Mouse (Mus musculus): ENCODE results near the gene Rgs14. TPM values are rescaled to one million over a fixed set of nuclear protein-coding genes. Genes with fewer than 3 reads are reported as not detected.

The Rgs14 gene
- polyA plus RNA-seq, 1 experiment = not detected

GRCm38 (mm10) chr13:55329109-55329682 lies 40.3 kb upstream of the Rgs14 start:
- TF ChIP-seq CTCF (IDR thresholded peaks at IDR 0.05; ENCODE audit: borderline replicate concordance, insufficient read depth, low read length) (no peak), POLR2A (IDR thresholded peaks at IDR 0.05; ENCODE audit: low read depth, low read length) (no peak; the same call in 1 of the 2 replicates)

GRCm38 (mm10) chr13:55329683-55330566 lies 39.6 kb upstream of the Rgs14 start, which contains the start of gene Mxd3:
Mxd3 (minus strand) TSS chr13:55329823.
- peak within 1 kb of the TSS; percentile 80 for H3K4me3 ChIP-seq (ENCODE audit: insufficient read depth, low read length)
- peak within 1 kb of the TSS; percentile 68 for H3K27ac ChIP-seq (ENCODE audit: insufficient read depth, low read length)
- TF ChIP-seq CTCF (IDR thresholded peaks at IDR 0.05; ENCODE audit: borderline replicate concordance, insufficient read depth, low read length) = no peak
- TF ChIP-seq POLR2A (IDR thresholded peaks at IDR 0.05; ENCODE audit: low read depth, low read length) = peak; percentile 48
- H3K4me1 ChIP-seq (ENCODE audit: control insufficient read depth, insufficient read depth, low read length) = peaks cover 18% of the 10 kb centered on the region

More at GRCm38 (mm10) chr13:55329109-55329682, 40.3 kb upstream of the Rgs14 start:
- Histone ChIP-seq H3K4me3 (ENCODE audit: insufficient read depth, low read length) (peak overlapping the region; percentile 80), H3K4me1 (ENCODE audit: control insufficient read depth, insufficient read depth, low read length) (peaks cover 18% of the 10 kb centered on the region), H3K27ac (ENCODE audit: insufficient read depth, low read length) (no peak overlapping the region)

GRCm38 (mm10) chr13:55330567-55331400 lies 38.7 kb upstream of the Rgs14 start:
- Histone ChIP-seq H3K4me3 (ENCODE audit: insufficient read depth, low read length) (peak overlapping the region; percentile 46), H3K4me1 (ENCODE audit: control insufficient read depth, insufficient read depth, low read length) (peaks cover 18% of the 10 kb centered on the region), H3K27ac (ENCODE audit: insufficient read depth, low read length) (0 out of 2 replicates have a peak overlapping the region, but pooled peaks have one; percentile 9)
- TF ChIP-seq POLR2A (IDR thresholded peaks at IDR 0.05; ENCODE audit: low read depth, low read length) (no peak), CTCF (IDR thresholded peaks at IDR 0.05; ENCODE audit: borderline replicate concordance, insufficient read depth, low read length) (no peak)

GRCm38 (mm10) chr13:55332331-55332730 lies 37.2 kb upstream of the Rgs14 start:
- H3K4me1 ChIP-seq (ENCODE audit: control insufficient read depth, insufficient read depth, low read length) = peaks cover 14% of the 10 kb centered on the region
- TF ChIP-seq CTCF (IDR thresholded peaks at IDR 0.05; ENCODE audit: borderline replicate concordance, insufficient read depth, low read length) (no peak), POLR2A (IDR thresholded peaks at IDR 0.05; ENCODE audit: low read depth, low read length) (no peak)

GRCm38 (mm10) chr13:55335701-55336100 lies 33.8 kb upstream of the Rgs14 start:
- Histone ChIP-seq H3K4me1 (ENCODE audit: control insufficient read depth, insufficient read depth, low read length) (peaks cover 12% of the 10 kb centered on the region), H3K4me3 (ENCODE audit: insufficient read depth, low read length) (no peak overlapping the region)
- TF ChIP-seq CTCF (IDR thresholded peaks at IDR 0.05; ENCODE audit: borderline replicate concordance, insufficient read depth, low read length) (no peak), POLR2A (IDR thresholded peaks at IDR 0.05; ENCODE audit: low read depth, low read length) (no peak)

More at GRCm38 (mm10) chr13:55332331-55332730, 37.2 kb upstream of the Rgs14 start:
- no peak overlapping the region for H3K4me3 ChIP-seq (ENCODE audit: insufficient read depth, low read length)
- H3K27ac ChIP-seq (ENCODE audit: insufficient read depth, low read length) = peak overlapping the region; percentile 8; the same call in 1 of the 2 replicates

GRCm38 (mm10) chr13:55337341-55337975 lies 32.1 kb upstream of the Rgs14 start:
- TF ChIP-seq CTCF (IDR thresholded peaks at IDR 0.05; ENCODE audit: borderline replicate concordance, insufficient read depth, low read length) (no peak), POLR2A (IDR thresholded peaks at IDR 0.05; ENCODE audit: low read depth, low read length) (no peak)
- no peak overlapping the region for H3K27ac ChIP-seq (ENCODE audit: insufficient read depth, low read length)

More at GRCm38 (mm10) chr13:55335701-55336100, 33.8 kb upstream of the Rgs14 start:
- H3K27ac ChIP-seq (ENCODE audit: insufficient read depth, low read length) = no peak overlapping the region

GRCm38 (mm10) chr13:55338131-55339054 lies 31.1 kb upstream of the Rgs14 start:
- Histone ChIP-seq H3K27ac (ENCODE audit: insufficient read depth, low read length) (no peak overlapping the region), H3K4me1 (ENCODE audit: control insufficient read depth, insufficient read depth, low read length) (peaks cover 2% of the 10 kb centered on the region; the same call in 1 of the 2 replicates), H3K4me3 (ENCODE audit: insufficient read depth, low read length) (no peak overlapping the region)
- TF ChIP-seq CTCF (IDR thresholded peaks at IDR 0.05; ENCODE audit: borderline replicate concordance, insufficient read depth, low read length) (no peak), POLR2A (IDR thresholded peaks at IDR 0.05; ENCODE audit: low read depth, low read length) (no peak)

More at GRCm38 (mm10) chr13:55337341-55337975, 32.1 kb upstream of the Rgs14 start:
- H3K4me3 ChIP-seq (ENCODE audit: insufficient read depth, low read length) = no peak overlapping the region
- peaks cover 2% of the 10 kb centered on the region; the same call in 1 of the 2 replicates for H3K4me1 ChIP-seq (ENCODE audit: control insufficient read depth, insufficient read depth, low read length)

- H3K27ac ChIP-seq (ENCODE audit: insufficient read depth, low read length) = no peak overlapping the region
- peaks cover 2% of the 10 kb centered on the region; the same call in 1 of the 2 replicates for H3K4me1 ChIP-seq (ENCODE audit: control insufficient read depth, insufficient read depth, low read length)
- TF ChIP-seq CTCF (IDR thresholded peaks at IDR 0.05; ENCODE audit: borderline replicate concordance, insufficient read depth, low read length) (no peak), POLR2A (IDR thresholded peaks at IDR 0.05; ENCODE audit: low read depth, low read length) (no peak)
- no peak overlapping the region for H3K4me3 ChIP-seq (ENCODE audit: insufficient read depth, low read length)
Measured at GRCm38 (mm10) chr13:55339259-55339658, 30.3 kb upstream of the Rgs14 start.
